Mouse (Mus musculus) adrenal gland, postnatal 36 days (tissue): ENCODE measurements around the gene Cnst. TPM values are rescaled to one million over a fixed set of nuclear protein-coding genes. Genes with fewer than 3 reads are reported as not detected.
A peak's percentile ranks its signal among the peaks of the same experiment; 100 is the strongest.
"Not testable (repeated sequence)": the region's sequence is repeated elsewhere in the genome, so short reads cannot be mapped to it uniquely, and the experiment has no call there.

Experiments used
- DNase-seq, 2 experiments: peaks; one replicate each; pipeline ENCODE4 v3.0.0; 2021; ENCODE audit warnings: mixed read lengths in 1 of 2
- total RNA-seq, 2 experiments: library from RNA; stranded (reverse); gene quantifications; 2 replicates each; pipeline ENCODE4 v1.2.3; 2021

Cnst gene
- total RNA-seq, 2 experiments from 2014 or later, result 21.1 to 43.6 TPM

DNA sequence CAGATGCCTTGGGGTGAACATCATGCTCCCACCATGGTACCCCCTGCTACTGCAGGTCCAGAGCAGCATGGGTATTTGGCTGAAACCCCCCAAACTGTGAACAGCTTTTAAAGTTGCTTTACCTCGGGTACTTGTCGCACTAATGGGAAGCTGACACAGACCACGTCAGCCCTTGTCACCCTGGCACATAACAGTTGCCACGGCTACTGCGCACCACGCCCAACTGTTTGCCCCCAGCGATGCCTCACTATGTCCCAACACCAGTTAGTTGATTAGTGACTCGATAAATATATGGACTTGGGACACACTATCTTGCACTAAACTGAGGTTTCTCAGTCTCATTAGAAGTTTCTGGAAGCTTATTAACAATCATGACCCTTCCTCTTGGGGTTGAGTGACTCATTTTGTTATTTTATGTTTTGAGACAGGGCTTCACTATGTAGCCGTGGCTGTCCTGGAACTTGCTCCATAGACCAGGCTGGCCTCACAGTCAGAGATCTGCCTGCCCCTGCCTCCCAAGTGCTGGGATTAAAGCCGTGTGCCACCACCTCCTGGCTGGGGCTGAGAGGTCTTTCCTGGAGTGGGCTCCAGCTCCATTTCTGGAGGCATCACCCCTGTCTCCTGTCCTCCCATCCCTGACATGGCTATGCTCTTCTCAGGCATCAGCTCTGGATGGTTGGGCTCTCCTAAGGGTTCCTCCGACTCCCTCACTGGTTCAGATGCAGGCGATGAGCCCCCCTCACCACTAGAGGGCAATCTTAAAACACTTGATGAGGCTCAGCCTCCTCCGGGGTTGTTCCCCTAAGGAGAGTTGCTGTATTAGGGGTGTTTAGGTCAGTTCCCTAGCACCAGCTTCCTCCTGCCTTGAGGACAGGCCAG lies 99.2 kb downstream of the Cnst start:
- peak; percentile 79 to 83 for DNase-seq

DNA sequence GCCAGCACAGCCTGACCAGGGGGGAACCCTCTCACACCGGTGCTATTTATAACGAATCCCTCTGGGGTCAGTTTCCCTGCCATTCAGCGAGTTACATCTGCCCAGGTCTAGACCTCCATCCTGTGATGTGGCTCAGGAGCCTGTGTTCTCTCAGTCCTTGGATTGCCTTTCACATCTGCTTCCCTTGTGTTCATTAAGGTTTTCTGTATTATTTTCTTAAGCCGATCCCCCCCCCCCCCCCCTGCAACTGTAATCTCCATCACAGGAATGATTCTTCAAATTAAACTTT lies 99.8 kb downstream of the Cnst start:
- no peak for DNase-seq

DNA sequence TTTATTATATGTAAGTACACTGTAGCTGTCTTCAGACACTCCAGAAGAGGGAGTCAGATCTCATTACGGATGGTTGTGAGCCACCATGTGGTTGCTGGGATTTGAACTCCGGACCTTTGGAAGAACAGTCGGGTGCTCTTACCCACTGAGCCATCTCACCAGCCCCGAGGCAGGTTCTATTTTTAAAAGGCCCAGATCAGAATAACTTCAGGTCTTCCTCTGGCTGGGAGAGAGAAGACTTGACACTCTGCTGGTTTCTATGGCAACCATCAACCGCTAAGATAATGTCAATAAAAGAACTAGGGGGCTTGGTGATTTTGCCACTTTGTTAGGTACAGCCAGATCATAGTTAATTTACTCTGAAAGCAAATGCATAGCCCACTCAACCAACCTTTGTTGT lies 102.5 kb downstream of the Cnst start:
- not testable (repeated sequence) for DNase-seq

DNA sequence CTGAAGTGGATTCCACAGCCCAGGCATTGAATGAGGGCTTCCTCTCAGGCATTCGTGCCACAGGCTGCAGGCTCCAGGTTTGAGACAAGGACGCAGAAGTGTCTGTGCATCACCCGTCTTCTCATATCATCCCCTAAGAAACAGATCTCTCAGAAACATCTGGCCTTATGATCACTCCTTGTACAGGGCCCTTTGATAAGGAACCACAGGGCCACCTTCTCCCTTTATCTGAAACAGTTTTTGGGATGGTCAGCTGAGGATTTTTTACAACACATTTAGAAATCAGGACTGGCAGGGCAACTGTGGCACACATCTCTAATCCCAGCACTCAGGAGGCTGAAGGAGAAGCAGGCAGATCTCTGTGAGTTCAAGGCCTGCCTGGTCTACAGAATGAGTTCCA lies 103.2 kb downstream of the Cnst start:
- no peak for DNase-seq

DNA sequence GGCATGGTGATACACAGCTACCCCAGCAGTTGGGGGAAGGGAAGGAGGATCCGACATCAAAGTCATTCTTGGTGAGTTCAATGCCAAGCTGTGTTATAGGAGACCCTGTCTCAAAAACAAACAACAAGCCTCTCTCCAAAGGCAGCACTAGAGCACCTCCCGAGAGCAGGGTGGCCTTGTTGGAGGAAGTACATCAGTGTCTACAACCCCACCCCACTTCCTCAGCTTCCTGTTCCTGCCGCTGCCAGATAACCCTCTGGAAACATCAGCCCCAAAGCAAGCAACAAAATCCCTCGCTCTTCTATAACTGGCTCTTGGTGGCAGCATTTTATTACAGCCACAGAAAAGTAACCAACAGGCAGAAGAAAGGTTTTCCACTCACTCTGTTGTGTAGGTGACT lies 104.1 kb downstream of the Cnst start:
- DNase-seq, result no peak

DNA sequence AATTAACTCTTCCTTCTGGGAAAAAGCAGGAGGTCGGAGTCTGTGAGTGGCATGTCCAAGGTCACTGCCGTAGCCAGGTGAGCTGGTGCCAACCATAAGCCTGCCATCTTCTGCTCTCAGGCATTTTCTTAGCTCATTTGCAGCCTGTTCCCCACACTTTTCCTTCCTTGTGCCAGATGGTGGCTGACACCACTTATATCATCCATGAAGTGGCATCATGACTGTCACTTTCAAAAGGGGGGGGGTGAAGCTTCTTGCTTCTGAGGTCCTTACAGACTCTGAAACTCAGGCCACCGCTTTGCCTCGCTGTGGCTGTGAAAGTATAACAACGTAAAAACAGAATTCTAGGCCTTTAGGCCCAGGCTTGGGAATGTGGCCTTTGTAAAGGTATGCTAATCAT lies 105.1 kb downstream of the Cnst start:
- DNase-seq, result no peak

DNA sequence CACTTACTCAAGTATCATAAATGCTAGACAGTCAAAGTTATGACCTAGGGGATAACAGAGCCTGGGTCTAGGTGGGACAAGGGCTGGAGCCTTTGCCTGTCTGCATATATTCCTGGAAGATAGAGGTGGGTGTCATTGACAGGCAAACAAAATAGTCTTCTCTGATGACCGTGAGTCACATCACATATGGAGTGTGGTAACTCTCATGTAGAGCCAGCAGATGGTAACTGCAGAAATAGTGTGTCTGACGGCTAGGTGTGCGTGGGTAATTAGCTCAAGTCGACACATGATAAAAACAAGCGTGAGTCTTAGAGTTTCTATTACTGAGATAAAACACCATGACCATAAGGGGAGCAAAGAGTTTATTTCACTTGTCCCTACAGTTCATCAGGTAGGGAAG lies 116.9 kb downstream of the Cnst start:
- DNase-seq, result no peak

DNA sequence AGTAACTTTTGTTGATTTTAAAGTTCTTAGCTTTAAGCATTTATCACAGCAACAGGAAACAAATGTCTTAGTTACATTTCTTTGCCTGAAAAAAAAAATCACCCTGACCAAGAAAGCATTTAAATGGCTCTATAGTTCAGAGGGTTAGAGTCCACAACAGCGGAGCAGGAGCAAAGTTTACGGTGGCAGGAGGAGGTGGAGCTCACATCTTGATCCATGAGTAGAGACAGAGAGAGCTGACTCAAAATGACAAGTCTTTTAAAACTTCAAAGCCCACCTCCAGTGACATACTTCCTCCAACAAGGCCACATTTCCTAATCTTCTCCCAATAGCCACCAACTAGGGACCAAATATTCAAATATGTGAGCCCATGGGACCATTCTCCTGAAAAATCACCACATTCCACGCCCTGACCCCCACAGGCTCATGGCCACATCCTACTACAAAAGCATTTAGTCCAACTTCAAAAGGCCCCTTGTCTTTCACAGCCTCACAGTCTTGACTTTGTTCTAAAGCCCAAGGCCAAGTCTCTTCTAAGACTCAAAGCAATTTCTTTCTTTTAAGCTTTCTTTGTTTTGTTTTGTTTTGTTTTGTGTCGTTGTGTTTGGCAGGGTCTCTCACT lies 118.2 kb downstream of the Cnst start:
- DNase-seq, result no peak

DNA sequence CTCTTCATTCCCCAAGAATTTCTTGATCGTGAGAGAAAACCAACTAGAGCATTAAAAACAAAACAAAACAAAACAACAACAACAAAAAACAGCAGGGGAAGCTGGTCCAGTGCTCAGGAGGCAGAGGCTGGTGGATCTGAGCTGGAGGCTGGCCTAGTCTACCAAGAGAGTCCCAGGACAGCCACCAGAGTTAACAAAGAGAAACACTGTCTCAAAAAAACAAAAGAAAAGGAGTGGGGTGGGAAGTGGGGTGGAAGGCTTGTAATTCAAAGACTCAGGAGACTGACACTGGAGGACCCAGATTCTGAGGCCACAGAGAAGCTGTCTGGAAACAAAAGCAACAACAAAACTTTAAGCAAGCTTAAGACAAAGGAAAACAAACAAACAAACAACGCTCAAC lies 120.8 kb downstream of the Cnst start:
- no peak for DNase-seq

DNA sequence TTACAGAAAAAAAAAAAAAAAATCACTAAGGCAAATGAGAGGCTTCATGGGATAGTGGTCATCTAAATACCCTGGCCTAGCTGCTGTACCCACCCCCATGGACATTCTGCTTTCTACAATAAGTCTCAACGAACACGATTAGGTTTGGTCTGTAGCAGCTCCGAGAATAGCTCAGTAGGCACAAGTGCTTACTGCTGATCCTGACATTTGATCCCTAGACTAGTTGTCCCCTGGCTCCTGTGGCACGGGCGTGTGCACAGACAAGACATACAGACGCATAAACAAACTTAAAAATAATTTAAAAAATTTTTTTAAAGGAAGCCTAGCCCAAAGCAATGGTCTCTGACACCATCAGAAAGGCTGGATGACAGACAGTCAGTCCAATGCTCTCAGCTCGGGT lies 121.3 kb downstream of the Cnst start:
- no peak for DNase-seq

DNA sequence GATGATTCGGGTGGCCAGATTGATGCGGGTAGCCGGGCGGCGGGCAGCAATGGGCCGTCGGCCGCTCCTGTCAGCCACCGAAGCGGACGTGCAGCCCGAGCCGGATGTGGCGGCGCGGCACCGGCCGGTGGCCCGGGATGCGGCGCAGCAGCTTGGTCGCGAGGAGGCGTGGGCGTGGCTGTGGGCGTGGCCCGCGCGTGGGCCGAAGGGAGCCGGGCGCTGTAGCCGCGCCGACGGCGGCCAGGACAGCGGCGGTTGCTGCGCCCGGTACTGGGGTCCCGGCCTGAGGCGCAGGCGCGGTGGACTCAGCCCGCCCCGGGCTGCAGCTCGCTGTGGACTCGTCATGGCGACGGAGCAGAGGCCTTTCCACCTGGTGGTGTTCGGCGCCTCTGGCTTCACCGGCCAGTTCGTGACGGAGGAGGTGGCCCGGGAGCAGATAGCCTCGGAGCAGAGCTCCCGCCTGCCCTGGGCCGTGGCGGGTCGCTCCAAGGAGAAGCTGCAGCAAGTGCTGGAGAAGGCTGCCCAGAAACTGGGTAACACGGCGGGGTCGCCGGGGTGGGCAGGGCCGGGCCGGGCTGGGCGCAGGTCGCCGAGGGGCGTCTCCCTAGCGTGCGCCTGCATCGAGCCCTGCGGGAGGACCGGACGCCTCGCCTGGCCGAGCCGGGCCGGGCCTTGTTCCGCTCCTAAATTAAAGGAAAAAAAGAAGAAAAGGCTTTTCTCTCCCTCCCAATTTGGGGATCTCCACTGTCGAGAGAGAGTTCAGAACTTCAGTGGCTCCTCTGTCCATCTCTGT lies 122.0 kb downstream of the Cnst start, which contains the start of gene Sccpdh:
Gene Sccpdh, plus strand, starts transcription at position 198 of the 793 bp plus-strand sequence.
- DNase-seq, result peak; percentile 96 to 97

DNA sequence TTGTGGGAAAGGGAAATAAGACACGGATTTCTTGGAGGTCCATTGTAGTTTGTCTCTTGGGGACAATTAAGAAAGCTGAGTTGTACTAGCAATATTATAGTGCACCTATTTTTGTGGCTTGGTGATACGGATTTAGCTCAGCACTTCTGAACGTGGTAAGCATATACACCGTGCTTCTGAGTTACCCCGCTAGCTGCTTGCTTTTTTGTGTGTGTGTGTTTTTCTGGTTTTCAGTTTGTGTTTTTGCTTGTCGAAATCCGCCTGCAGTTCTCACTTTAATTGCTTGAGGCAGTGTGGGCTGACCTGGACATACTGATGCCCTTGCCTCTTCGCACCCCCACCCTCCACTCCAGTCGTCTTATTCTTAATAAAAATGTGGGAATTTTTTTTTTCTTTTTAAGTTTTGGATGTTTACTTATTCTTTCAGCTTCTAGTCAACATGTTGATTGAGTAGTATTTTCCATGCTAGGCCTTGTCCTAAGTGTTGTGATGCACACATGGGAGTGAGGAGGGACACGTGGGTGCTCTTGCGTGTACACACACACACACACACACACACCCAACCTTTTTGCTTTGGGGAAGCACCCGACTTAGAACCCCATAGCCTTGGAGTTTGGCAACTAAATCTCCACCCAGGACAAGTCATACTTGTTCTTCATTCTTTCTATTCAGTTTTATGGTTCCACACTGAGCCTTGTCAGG lies 122.8 kb downstream of the Cnst start:
- DNase-seq, result no peak

DNA sequence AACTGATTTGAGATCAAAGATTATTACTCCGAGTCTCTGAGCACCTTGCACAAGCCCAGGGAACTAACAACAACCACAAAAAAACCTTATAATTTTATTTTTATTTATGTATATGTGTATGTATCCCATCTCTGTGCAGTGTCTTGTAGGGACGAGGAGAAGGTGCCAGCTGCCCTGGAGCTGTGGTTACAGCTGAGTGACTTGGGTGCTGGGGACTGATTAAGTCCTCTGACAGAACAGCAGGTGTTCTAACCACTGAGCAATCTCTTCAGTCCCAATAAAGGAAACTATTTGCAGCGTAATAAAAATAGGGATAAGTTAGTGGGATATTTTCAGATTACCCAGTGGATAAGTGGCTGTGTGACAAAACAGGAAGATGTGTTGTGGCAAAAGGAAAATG lies 128.2 kb downstream of the Cnst start:
- DNase-seq, result no peak

DNA sequence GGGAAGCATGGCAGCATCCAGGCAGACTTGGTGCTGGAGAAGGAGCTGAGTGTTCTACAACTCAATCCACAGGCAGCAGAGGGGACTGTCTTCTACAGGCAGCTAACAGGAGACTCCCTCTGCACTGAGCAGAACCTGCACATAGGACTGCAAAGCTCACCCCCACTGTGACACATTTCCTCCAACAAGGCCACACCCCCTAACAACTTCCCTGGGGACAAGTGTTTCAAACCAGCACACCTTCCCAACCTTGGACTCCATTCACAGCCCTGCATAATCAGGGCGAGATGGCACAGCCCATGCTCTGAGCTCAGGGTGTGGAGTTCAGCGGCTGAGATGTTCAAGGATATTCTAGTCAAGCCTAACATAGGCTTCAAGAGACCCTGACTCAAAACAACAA lies 130.9 kb downstream of the Cnst start:
- no peak for DNase-seq

Other genes with a start within 250 kb of the Cnst start
- gene Smyd3, start 28.3 kb upstream of the Cnst start, total RNA-seq, result 1 to 10 TPM; 5.1 to 7.7 TPM
- gene Tfb2m, start 103 bp upstream of the Cnst start, total RNA-seq, result 10 to 100 TPM; 49.4 to 55.0 TPM
- gene Sccpdh, start 121.8 kb downstream of the Cnst start, total RNA-seq, result 10 to 100 TPM; 34.8 to 42.0 TPM
- gene Kif28, start 198.9 kb downstream of the Cnst start, total RNA-seq, result not detected